19 mouse cellular contexts compared by ENCODE assay signal in the genomic region with DNA sequence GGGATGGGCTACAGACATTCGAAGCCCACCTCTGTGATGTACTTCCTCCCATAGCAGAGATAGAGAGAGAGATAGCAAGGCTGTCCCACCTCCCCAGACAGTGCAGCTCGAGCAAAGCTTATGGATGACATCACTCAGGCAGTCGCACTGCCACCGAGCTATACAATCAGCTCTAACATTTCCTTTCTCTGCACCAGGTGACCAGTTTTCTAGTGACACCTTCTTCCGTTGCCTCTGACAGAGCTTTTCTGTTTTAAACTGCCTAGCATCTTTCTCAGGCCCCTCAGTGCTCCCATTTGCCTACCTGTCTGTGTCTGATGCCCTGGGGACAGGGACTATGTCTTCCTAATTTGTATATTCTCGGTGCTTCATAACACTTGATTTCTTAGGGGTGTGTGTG. TPM values are rescaled to one million over a fixed set of nuclear protein-coding genes. Genes with fewer than 3 reads are reported as not detected.
DNase-seq lines count a peak whose midpoint lies in the region; ATAC-seq and TF ChIP-seq lines count a peak whose summit lies in the region.
"Had no signal": no experiment of that assay in that cellular context is flagged by ENCODE, and none has a peak within 500 bp of the region (broad histone marks: within the 10 kb centered on the region; RNA-seq: fewer than 3 reads in every experiment).

No protein-coding gene starts in this region.

- H3K27me3 ChIP-seq in spleen, adult 2 months (ENCODE audit: control insufficient read depth, insufficient read depth, low read length): no peaks in the 10 kb centered on the region
- H3K27me3 ChIP-seq in splenic B cell, adult 2 months (ENCODE audit: control insufficient read depth, insufficient read depth, low read length, poor library complexity, severe bottlenecking): no peaks in the 10 kb centered on the region
- no peaks in the 10 kb centered on the region for H3K27me3 ChIP-seq in hindbrain, embryonic 14.5 days (ENCODE audit: control insufficient read depth, insufficient read depth, low read length)
- H3K27me3 ChIP-seq: heart, embryonic 15.5 days; limb, embryonic 15.5 days; neural tube, embryonic 12.5 days; stomach, embryonic 15.5 days had no signal

- H3K4me1 ChIP-seq in spleen, adult 2 months (ENCODE audit: control insufficient read depth, insufficient read depth, insufficient read length): peaks cover 21% of the 10 kb centered on the region; the same call in 1 of the 2 replicates
- no peaks in the 10 kb centered on the region for H3K4me1 ChIP-seq in hindbrain, embryonic 14.5 days (replicated peaks; ENCODE audit: control insufficient read depth, insufficient read depth, low read length)
- H3K4me1 ChIP-seq: neural tube, embryonic 12.5 days had no signal

- no peak overlapping the region for H3K4me2 ChIP-seq in hindbrain, embryonic 14.5 days (replicated peaks)
- H3K4me2 ChIP-seq: heart, embryonic 15.5 days; limb, embryonic 15.5 days; midbrain, embryonic 11.5 days; neural tube, embryonic 12.5 days; stomach, embryonic 15.5 days had no signal

- peak; percentile 85 for ATAC-seq in CD4-positive, CD25-positive, alpha-beta regulatory T cell, adult 4 months
- ATAC-seq in hindbrain, embryonic 14.5 days (ENCODE audit: low FRiP score): no peak
- ATAC-seq: hindbrain, postnatal 0 days had no signal

- TF ChIP-seq CTCF in spleen, adult 2 months (IDR thresholded peaks at IDR 0.05; ENCODE audit: extremely low read depth, insufficient read depth, insufficient read length, insufficient replicate concordance): no peak

- no peak overlapping the region for H3K4me3 ChIP-seq in spleen, adult 2 months (ENCODE audit: extremely low read depth, insufficient read depth, insufficient read length)
- no peak overlapping the region for H3K4me3 ChIP-seq in hindbrain, embryonic 14.5 days (replicated peaks; ENCODE audit: low read length)
- H3K4me3 ChIP-seq: embryonic facial prominence, embryonic 10.5 days; heart, adult 2 months; heart, embryonic 15.5 days; limb, embryonic 15.5 days; neural tube, embryonic 12.5 days; stomach, embryonic 15.5 days had no signal

- no peaks in the 10 kb centered on the region for H3K9me3 ChIP-seq in hindbrain, embryonic 14.5 days (ENCODE audit: control insufficient read depth, low read length)
- H3K9me3 ChIP-seq: embryonic facial prominence, embryonic 10.5 days; heart, embryonic 15.5 days; limb, embryonic 15.5 days; neural tube, embryonic 12.5 days; stomach, embryonic 15.5 days had no signal

- peak overlapping the region; percentile 58 for H3K27ac ChIP-seq in spleen, adult 2 months (ENCODE audit: insufficient read depth, low read length)
- no peak overlapping the region for H3K27ac ChIP-seq in hindbrain, embryonic 14.5 days
- H3K27ac ChIP-seq: embryonic facial prominence, embryonic 10.5 days; heart, adult 2 months; heart, embryonic 15.5 days; hindbrain, postnatal 0 days; limb, embryonic 15.5 days; neural tube, embryonic 12.5 days; stomach, embryonic 15.5 days had no signal

- 59% methylated on average over 6 of the region's 6 CpGs for WGBS in spleen, adult 2 months
- 92% methylated on average over 6 of the region's 6 CpGs for WGBS in hindbrain, embryonic 14.5 days

- H3K36me3 ChIP-seq in spleen, adult 2 months (ENCODE audit: control insufficient read depth, insufficient read depth, low read length): peaks cover 2% of the 10 kb centered on the region; the same call in 1 of the 2 replicates
- H3K36me3 ChIP-seq in splenic B cell, adult 2 months (ENCODE audit: control insufficient read depth, insufficient read depth, low read length, poor library complexity, severe bottlenecking): no peaks in the 10 kb centered on the region; the same call in 1 of the 2 replicates
- H3K36me3 ChIP-seq in hindbrain, embryonic 14.5 days (replicated peaks; ENCODE audit: control insufficient read depth, insufficient read depth): no peaks in the 10 kb centered on the region
- H3K36me3 ChIP-seq: heart, embryonic 15.5 days; limb, embryonic 15.5 days; stomach, embryonic 15.5 days had no signal

- DNase-seq in spleen, adult 2 months (ENCODE audit: low read depth in 1 of 2, low spot score in 2 of 2): no peak
- no peak for DNase-seq in spleen, adult 18-20 months
- peak; percentile 68 for DNase-seq in T-cell, adult 2 months (ENCODE audit: low spot score)
- peak; percentile 25 for DNase-seq in splenic B cell, adult 2 months (ENCODE audit: low read depth, low spot score)
- DNase-seq in hindbrain, embryonic 14.5 days (ENCODE audit: low spot score): no peak
- no peak for DNase-seq in right cerebral cortex, adult 18-20 months
- DNase-seq: cerebellum, adult 8-10 months; heart, adult 2 months; heart, postnatal 4 days; kidney, adult 2 months; kidney, postnatal 14 days had no signal

- H3K9ac ChIP-seq in hindbrain, embryonic 14.5 days: no peak overlapping the region
- H3K9ac ChIP-seq: heart, embryonic 15.5 days; limb, embryonic 15.5 days; neural tube, embryonic 12.5 days; stomach, embryonic 15.5 days had no signal

- TF ChIP-seq POLR2A in spleen, adult 2 months (IDR thresholded peaks at IDR 0.05; ENCODE audit: low read depth, low read length): no peak

RNA-seq across cellular contexts. Expression of a gene that starts 11.8 kb away (rescaled TPM):
- polyA plus RNA-seq in spleen, adult 2 months (2012; rRNA removed): 1.2 and 5.2 TPM in 2 replicates
- polyA plus RNA-seq in CD4-positive, CD25-positive, alpha-beta regulatory T cell, adult 4 months (2017; shearing (Covaris generic)): 10 to 100 TPM; 25.4 to 31.5 TPM
- 2.2 and 2.8 TPM in 2 replicates for polyA plus RNA-seq in hindbrain, embryonic 14.5 days (2014; fragmentation: Nextera tagmentation; extraction: Ambion mirVana)

RNA-seq across cellular contexts. Expression of a gene that starts 12.2 kb away (rescaled TPM):
- 33.0 and 34.3 TPM in 2 replicates for polyA plus RNA-seq in spleen, adult 2 months (2012; rRNA removed)
- polyA plus RNA-seq in CD4-positive, CD25-positive, alpha-beta regulatory T cell, adult 4 months (2017; shearing (Covaris generic)): 10 to 100 TPM; 12.5 to 18.4 TPM
- 24.6 and 33.0 TPM in 2 replicates for polyA plus RNA-seq in hindbrain, embryonic 14.5 days (2014; fragmentation: Nextera tagmentation; extraction: Ambion mirVana)

RNA-seq across cellular contexts. Expression of a gene that starts 12.4 kb away (rescaled TPM):
- polyA plus RNA-seq in spleen, adult 2 months (2012; rRNA removed): 9.2 and 12.9 TPM in 2 replicates
- polyA plus RNA-seq in CD4-positive, CD25-positive, alpha-beta regulatory T cell, adult 4 months (2017; shearing (Covaris generic)): 1 to 10 TPM; 6.6 to 7.9 TPM
- 25.0 TPM in 2 replicates for polyA plus RNA-seq in hindbrain, embryonic 14.5 days (2014; fragmentation: Nextera tagmentation; extraction: Ambion mirVana)

RNA-seq across cellular contexts. Expression of a gene that starts 12.5 kb away (rescaled TPM):
- polyA plus RNA-seq in spleen, adult 2 months (2012; rRNA removed): 280 and 335 TPM in 2 replicates
- polyA plus RNA-seq in CD4-positive, CD25-positive, alpha-beta regulatory T cell, adult 4 months (2017; shearing (Covaris generic)): 100 to 1,000 TPM; 819 to 912 TPM
- 8.3 and 9.2 TPM in 2 replicates for polyA plus RNA-seq in hindbrain, embryonic 14.5 days (2014; fragmentation: Nextera tagmentation; extraction: Ambion mirVana)

RNA-seq across cellular contexts. Expression of a gene that starts 23.6 kb away (rescaled TPM):
- 35.6 and 68.3 TPM in 2 replicates for polyA plus RNA-seq in spleen, adult 2 months (2012; rRNA removed)
- 1 to 10 TPM; 1.3 to 1.6 TPM for polyA plus RNA-seq in CD4-positive, CD25-positive, alpha-beta regulatory T cell, adult 4 months (2017; shearing (Covaris generic))
- 63.4 and 63.5 TPM in 2 replicates for polyA plus RNA-seq in hindbrain, embryonic 14.5 days (2014; fragmentation: Nextera tagmentation; extraction: Ambion mirVana)

Comparison
In these comparisons a context has a peak if more than half of its experiments do, and no peak if none do; other contexts are left out.
1. DNase-seq: peak in T-cell, adult 2 months (single experiment) and splenic B cell, adult 2 months (single experiment); none in spleen, adult 2 months (0 of 2), spleen, adult 18-20 months (0 of 2), hindbrain, embryonic 14.5 days (single experiment) and right cerebral cortex, adult 18-20 months (single experiment).